ENCODE assay signal across 24 mouse cellular contexts in the genomic region with DNA sequence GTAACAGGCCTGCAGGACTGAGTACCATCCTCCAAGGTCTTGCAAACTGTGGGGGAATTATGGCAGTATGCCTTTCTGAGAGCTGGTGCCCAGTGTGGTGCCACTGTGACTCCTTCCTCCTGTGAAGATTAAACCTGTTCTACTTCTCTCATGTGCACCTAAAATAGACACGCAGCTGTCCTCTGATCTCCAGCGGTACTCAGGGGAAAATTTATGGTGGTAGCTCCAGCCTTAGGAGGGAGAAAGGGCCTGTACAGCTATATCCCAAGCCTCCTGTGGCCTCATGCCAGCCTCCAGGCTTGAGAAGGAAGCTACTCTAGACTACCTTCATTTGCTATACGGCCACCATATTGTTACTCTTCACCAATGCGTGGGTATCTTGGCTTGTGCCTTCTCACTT.
"Had no signal": no experiment of that assay in that cellular context is flagged by ENCODE, and none has a peak within 500 bp of the region (broad histone marks: within the 10 kb centered on the region; RNA-seq: fewer than 3 reads in every experiment).

No protein-coding gene starts in this region.

- DNase-seq: kidney, postnatal 25 days; layer of hippocampus, adult 9-11 months; liver; lung, adult 18-20 months; lung, postnatal 10 days; lung, postnatal 36 days; retina, postnatal 1 day; right cerebral cortex, postnatal 4 days; spleen, adult 18-20 months; thymus, postnatal 25 days had no signal

- H3K27me3 ChIP-seq: limb, embryonic 13.5 days; liver, embryonic 12.5 days; liver, embryonic 15.5 days; lung, embryonic 15.5 days; megakaryocyte, embryonic 14.5 days; midbrain, embryonic 13.5 days; neural tube, embryonic 13.5 days; stomach, embryonic 15.5 days had no signal

- H3K36me3 ChIP-seq: limb, embryonic 10.5 days; limb, embryonic 13.5 days; liver, embryonic 12.5 days; liver, embryonic 15.5 days; lung, embryonic 15.5 days; midbrain, embryonic 10.5 days; midbrain, embryonic 13.5 days; neural tube, embryonic 13.5 days; stomach, embryonic 15.5 days had no signal

- H3K4me2 ChIP-seq: limb, embryonic 13.5 days; liver, embryonic 12.5 days; liver, embryonic 15.5 days; lung, embryonic 15.5 days; midbrain, embryonic 13.5 days; neural tube, embryonic 13.5 days; stomach, embryonic 15.5 days had no signal

- H3K4me3 ChIP-seq: layer of hippocampus, adult 2 months; limb, embryonic 10.5 days; limb, embryonic 13.5 days; liver, embryonic 12.5 days; liver, embryonic 15.5 days; lung, embryonic 15.5 days; megakaryocyte, embryonic 14.5 days; midbrain, embryonic 10.5 days; midbrain, embryonic 13.5 days; myocyte; neural tube, embryonic 13.5 days; stomach, embryonic 15.5 days had no signal

- H3K4me1 ChIP-seq: limb, embryonic 10.5 days; limb, embryonic 13.5 days; liver, embryonic 12.5 days; liver, embryonic 15.5 days; lung, embryonic 15.5 days; megakaryocyte, embryonic 14.5 days; midbrain, embryonic 13.5 days; neural tube, embryonic 13.5 days; stomach, embryonic 15.5 days had no signal

- H3K9ac ChIP-seq: limb, embryonic 13.5 days; liver, embryonic 12.5 days; liver, embryonic 15.5 days; lung, embryonic 15.5 days; midbrain, embryonic 13.5 days; neural tube, embryonic 13.5 days; stomach, embryonic 15.5 days had no signal

- H3K27ac ChIP-seq: kidney, postnatal 0 days; layer of hippocampus, adult 2 months; limb, embryonic 10.5 days; limb, embryonic 13.5 days; liver, embryonic 12.5 days; liver, embryonic 15.5 days; lung, embryonic 15.5 days; midbrain, embryonic 10.5 days; midbrain, embryonic 13.5 days; neural tube, embryonic 13.5 days; stomach, embryonic 15.5 days had no signal

- ATAC-seq: liver, embryonic 12.5 days; midbrain, embryonic 13.5 days; midbrain, embryonic 16.5 days had no signal

- H3K9me3 ChIP-seq: limb, embryonic 10.5 days; limb, embryonic 13.5 days; liver, embryonic 12.5 days; liver, embryonic 15.5 days; lung, embryonic 15.5 days; midbrain, embryonic 10.5 days; midbrain, embryonic 13.5 days; neural tube, embryonic 13.5 days; stomach, embryonic 15.5 days had no signal
